Mouse (Mus musculus) hindbrain, embryonic 12.5 days (tissue): Measurements from ENCODE around the gene Hps4. TPM values are rescaled to one million over a fixed set of nuclear protein-coding genes. Genes with fewer than 3 reads are reported as not detected.
"Not testable (repeated sequence)": the region's sequence is repeated elsewhere in the genome, so short reads cannot be mapped to it uniquely, and the experiment has no call there.

Experiments used
- ATAC-seq: fragments of 200-750 bp; cut with Nextera tagmentation; 2 replicates; pipeline ENCODE4 v1.8.0; 2017; ENCODE audit warnings: moderate TSS enrichment; ENCODE audit not compliant: low FRiP score
- H3K27ac ChIP-seq: fragments of 300-500 bp; sonication (generic); 2 replicates; pipeline ENCODE4 v1.5.1; 2016; ENCODE audit warnings: mild to moderate bottlenecking
- H3K27me3 ChIP-seq: fragments of 300-500 bp; sonication (generic); 2 replicates; pipeline ENCODE4 v1.6.1; 2016; ENCODE audit warnings: mild to moderate bottlenecking
- H3K36me3 ChIP-seq: fragments of 300-500 bp; sonication (generic); 2 replicates; pipeline ENCODE4 v1.6.1; 2016; ENCODE audit warnings: mild to moderate bottlenecking
- H3K4me1 ChIP-seq: fragments of 300-500 bp; sonication (generic); 2 replicates; pipeline ENCODE4 v1.6.1; 2016
- H3K4me2 ChIP-seq: fragments of 300-500 bp; sonication (generic); replicated peaks from 2 replicates; pipeline ENCODE4 v1.6.1; 2016; ENCODE audit warnings: mild to moderate bottlenecking
- H3K4me3 ChIP-seq: fragments of 300-500 bp; sonication (generic); 2 replicates; pipeline ENCODE4 v1.5.1; 2016; ENCODE audit warnings: mild to moderate bottlenecking
- H3K9ac ChIP-seq: fragments of 300-500 bp; sonication (generic); 2 replicates; pipeline ENCODE4 v1.6.1; 2016; ENCODE audit warnings: mild to moderate bottlenecking, moderate library complexity
- H3K9me3 ChIP-seq: fragments of 300-500 bp; sonication (generic); replicated peaks from 2 replicates; pipeline ENCODE4 v1.6.1; 2016; ENCODE audit warnings: mild to moderate bottlenecking
- WGBS: fragments of 180-500 bp; shearing (Covaris S2); methylation state at CpG from one replicate; pipeline ENCODE4 v1.1.7; 2016; 5-methylcytosine and 5-hydroxymethylcytosine counted together
- polyA plus RNA-seq: library from polyadenylated mRNA; unstranded; fragments of >200 nt; fragmentation: Nextera tagmentation; extraction: Ambion mirVana; gene quantifications from 2 replicates; pipeline ENCODE4 v1.2.1, GENCODE M21; 2016

Hps4 gene
- polyA plus RNA-seq, 1 experiment from 2014 or later, result 35.4 TPM

- Histone ChIP-seq H3K9ac (peak overlapping the region; percentile 76), H3K4me2 (peak overlapping the region; percentile 79), H3K4me1 (peaks cover 37% of the 10 kb centered on the region), H3K27ac (peak overlapping the region; percentile 82; the same call in 1 of the 2 replicates), H3K4me3 (peak overlapping the region; percentile 65), H3K27me3 (peaks cover 7% of the 10 kb centered on the region), H3K9me3 (no peaks in the 10 kb centered on the region), H3K36me3 (peaks cover 11% of the 10 kb centered on the region)
- peak; percentile 84 for ATAC-seq
- 2% methylated on average over 17 of the region's 28 CpGs for WGBS
Observed at GRCm38 (mm10) chr5:112394415-112394763, 51.5 kb downstream of the Hps4 start.

DNA sequence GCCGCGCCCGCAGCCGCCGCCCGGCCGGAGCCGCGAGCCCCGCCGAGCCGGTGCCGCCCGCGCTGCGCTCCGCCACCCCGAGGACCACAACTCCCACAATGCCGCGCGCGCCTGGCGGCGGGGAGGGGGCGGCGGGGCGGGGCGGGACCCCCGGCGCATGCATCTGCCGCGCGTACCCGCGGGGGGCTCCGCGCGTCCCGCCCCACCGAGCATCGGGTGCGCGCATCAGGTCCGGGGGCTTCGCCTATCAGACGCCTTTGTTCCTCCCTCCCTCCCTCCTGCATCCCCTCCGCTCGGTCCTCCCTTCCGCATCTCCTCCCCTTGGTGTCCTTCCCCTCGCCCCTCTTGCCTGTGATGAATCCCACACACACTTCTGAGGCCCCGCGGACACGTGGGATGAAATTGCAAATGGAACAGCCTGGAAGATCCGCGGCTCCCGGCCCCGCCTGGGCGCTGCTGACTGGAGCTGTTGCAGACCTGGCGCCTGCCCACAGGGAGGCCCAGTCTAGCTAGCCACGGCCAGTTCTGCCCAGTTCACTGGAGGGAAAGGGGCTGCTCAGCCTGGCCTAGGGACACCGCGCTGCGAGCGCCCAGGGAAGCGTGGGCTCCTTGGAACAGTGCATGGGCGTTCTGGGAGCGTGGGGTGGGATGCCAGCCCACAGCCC is 52.0 kb downstream of the Hps4 start, which contains the start of gene Asphd2:
Gene Asphd2, minus strand, starts transcription at position 88 of the 665 bp plus-strand sequence.
- Histone ChIP-seq H3K27me3 (peaks cover 7% of the 10 kb centered on the region), H3K36me3 (peaks cover 11% of the 10 kb centered on the region), H3K4me2 (peak within 1 kb of the TSS; percentile 79), H3K27ac (peak within 1 kb of the TSS; percentile 82), H3K9me3 (no peaks in the 10 kb centered on the region), H3K4me3 (peak within 1 kb of the TSS; percentile 65), H3K4me1 (peaks cover 32% of the 10 kb centered on the region), H3K9ac (peak within 1 kb of the TSS; percentile 76)
- ATAC-seq, result peak; percentile 90
- WGBS, result 1% methylated on average over 63 of the region's 67 CpGs

- Histone ChIP-seq H3K4me3 (no peak overlapping the region), H3K27me3 (peaks cover 7% of the 10 kb centered on the region), H3K9ac (no peak overlapping the region), H3K36me3 (peaks cover 6% of the 10 kb centered on the region), H3K4me1 (peaks cover 27% of the 10 kb centered on the region), H3K9me3 (no peaks in the 10 kb centered on the region), H3K27ac (peak overlapping the region; percentile 82; the same call in 1 of the 2 replicates), H3K4me2 (no peak overlapping the region)
- ATAC-seq, result no peak
- WGBS, result 72% methylated on average over 18 of the region's 18 CpGs
Observed at GRCm38 (mm10) chr5:112396066-112396465, 53.2 kb downstream of the Hps4 start.

- Histone ChIP-seq H3K4me1 (peaks cover 3% of the 10 kb centered on the region; the same call in 1 of the 2 replicates), H3K4me3 (no peak overlapping the region), H3K27me3 (no peaks in the 10 kb centered on the region), H3K27ac (no peak overlapping the region), H3K4me2 (no peak overlapping the region), H3K36me3 (no peaks in the 10 kb centered on the region), H3K9me3 (no peaks in the 10 kb centered on the region), H3K9ac (no peak overlapping the region)
- WGBS, result 72% methylated on average over 10 of the region's 10 CpGs
- ATAC-seq, result no peak
Observed at GRCm38 (mm10) chr5:112399284-112399683, 56.4 kb downstream of the Hps4 start.

DNA sequence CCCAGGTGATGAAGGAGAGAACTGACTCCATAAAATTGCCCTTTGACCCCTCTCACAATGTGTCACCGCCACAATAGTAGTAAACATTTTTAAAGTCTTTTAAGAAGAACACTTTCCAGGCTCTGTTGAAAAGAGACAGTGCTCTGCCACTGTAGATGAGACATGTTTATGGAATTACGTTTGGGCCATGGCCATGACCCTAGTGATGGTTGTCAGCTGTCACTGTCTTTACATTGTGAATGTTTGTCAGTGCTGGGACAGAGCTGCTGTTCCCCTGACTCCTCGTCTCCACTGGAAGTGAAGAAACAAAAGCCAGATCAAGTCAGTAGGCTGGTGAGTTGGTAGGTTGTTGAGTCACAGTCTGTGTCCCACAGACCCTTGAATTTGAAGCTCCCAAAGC is 59.6 kb downstream of the Hps4 start:
- Histone ChIP-seq H3K9ac (no peak overlapping the region), H3K4me3 (no peak overlapping the region), H3K9me3 (no peaks in the 10 kb centered on the region), H3K27me3 (no peaks in the 10 kb centered on the region), H3K4me1 (no peaks in the 10 kb centered on the region), H3K4me2 (no peak overlapping the region), H3K36me3 (no peaks in the 10 kb centered on the region), H3K27ac (no peak overlapping the region)
- ATAC-seq, result no peak
- 63% methylated on average over 3 of the region's 3 CpGs for WGBS

DNA sequence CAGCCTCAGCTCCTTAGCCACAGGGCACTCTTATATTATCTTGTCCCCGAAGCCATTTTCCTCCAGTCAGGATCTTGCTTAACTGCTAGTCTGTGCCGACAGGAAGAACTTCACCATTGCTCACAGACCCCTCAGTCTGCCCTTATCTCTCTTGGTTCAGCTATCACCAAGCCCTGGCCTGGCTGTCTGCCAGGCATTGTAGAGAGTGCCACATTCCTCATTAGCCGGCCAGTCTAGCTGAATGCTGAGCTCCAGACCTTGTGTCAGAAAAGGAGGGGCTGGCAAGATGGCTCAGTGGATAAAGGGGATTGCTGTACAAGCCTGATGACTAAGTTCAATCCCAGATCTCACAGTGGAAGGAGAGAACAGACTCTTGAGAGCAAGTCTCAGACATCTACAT is 63.1 kb downstream of the Hps4 start:
- ATAC-seq, result no peak
- WGBS, result 77% methylated on average over 3 of the region's 3 CpGs
- no peaks in the 10 kb centered on the region for H3K36me3 ChIP-seq

DNA sequence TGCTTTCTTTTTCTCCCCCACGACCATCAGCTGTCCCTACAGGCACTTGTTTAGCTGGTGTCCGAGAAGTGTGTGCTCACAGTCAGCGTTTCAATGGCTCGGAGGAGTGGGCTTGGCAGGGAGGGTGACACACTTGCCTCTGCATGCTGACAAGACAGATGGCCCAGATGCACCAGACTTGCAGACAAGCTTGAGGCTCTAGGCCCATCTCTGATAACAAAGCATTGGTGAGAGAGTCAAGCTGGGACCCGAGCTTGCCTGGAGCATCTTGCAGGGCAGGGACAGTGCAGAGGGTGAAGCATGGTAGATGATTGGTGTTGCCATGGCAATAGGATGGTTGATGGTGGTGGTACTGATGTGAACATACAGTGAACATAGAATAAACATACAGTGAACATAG is 66.4 kb downstream of the Hps4 start:
- 60% methylated on average over 5 of the region's 5 CpGs for WGBS
- H3K27ac ChIP-seq, result peak overlapping the region; percentile 24; the same call in 1 of the 2 replicates
- no peak for ATAC-seq

More for the DNA sequence above, 63.1 kb downstream of the Hps4 start:
- Histone ChIP-seq H3K4me3 (no peak overlapping the region), H3K9me3 (no peaks in the 10 kb centered on the region), H3K4me2 (no peak overlapping the region), H3K27me3 (no peaks in the 10 kb centered on the region), H3K27ac (no peak overlapping the region), H3K9ac (no peak overlapping the region), H3K4me1 (peaks cover 9% of the 10 kb centered on the region)

DNA sequence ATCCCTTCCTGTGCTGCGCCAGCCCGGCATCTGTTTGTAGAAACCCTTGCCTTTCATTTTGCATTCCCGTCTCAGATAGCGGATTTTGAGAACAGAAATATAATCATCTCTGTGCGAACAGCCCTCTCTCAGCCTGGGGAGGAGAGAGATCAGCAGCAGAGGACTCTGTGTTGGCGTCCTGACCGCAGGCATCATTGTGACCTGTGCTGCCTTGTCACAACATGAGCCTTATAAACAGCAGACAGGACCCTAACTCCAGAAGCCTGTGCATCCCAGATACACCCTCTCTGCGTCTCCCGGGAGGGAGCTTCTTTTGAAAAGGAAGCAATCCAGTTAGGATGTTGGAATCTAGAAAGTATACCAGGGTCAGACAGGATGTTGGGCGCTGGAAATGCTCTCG is 68.2 kb downstream of the Hps4 start:
- WGBS, result 27% methylated on average over 11 of the region's 11 CpGs
- Histone ChIP-seq H3K4me2 (peak overlapping the region; percentile 36), H3K4me1 (peaks cover 24% of the 10 kb centered on the region), H3K4me3 (no peak overlapping the region), H3K36me3 (no peaks in the 10 kb centered on the region), H3K9me3 (no peaks in the 10 kb centered on the region), H3K27me3 (no peaks in the 10 kb centered on the region), H3K27ac (peak overlapping the region; percentile 75), H3K9ac (no peak overlapping the region)
- no peak for ATAC-seq

More for the DNA sequence above, 66.4 kb downstream of the Hps4 start:
- Histone ChIP-seq H3K9ac (no peak overlapping the region), H3K4me3 (no peak overlapping the region), H3K36me3 (no peaks in the 10 kb centered on the region), H3K9me3 (no peaks in the 10 kb centered on the region), H3K4me2 (no peak overlapping the region), H3K4me1 (peaks cover 24% of the 10 kb centered on the region), H3K27me3 (no peaks in the 10 kb centered on the region)

GRCm38 (mm10) chr5:112411514-112412335 is 68.8 kb downstream of the Hps4 start:
- no peak overlapping the region for H3K4me3 ChIP-seq
- H3K9me3 ChIP-seq, result no peaks in the 10 kb centered on the region
- peak overlapping the region; percentile 36 for H3K4me2 ChIP-seq
- peak; percentile 69 for ATAC-seq
- no peak overlapping the region for H3K9ac ChIP-seq
- no peaks in the 10 kb centered on the region for H3K36me3 ChIP-seq
- 13% methylated on average over 19 of the region's 19 CpGs for WGBS
- H3K4me1 ChIP-seq, result peaks cover 30% of the 10 kb centered on the region
- peak overlapping the region; percentile 75 for H3K27ac ChIP-seq
- H3K27me3 ChIP-seq, result no peaks in the 10 kb centered on the region

- not testable (repeated sequence) for H3K36me3 ChIP-seq, H3K9me3 ChIP-seq, H3K4me3 ChIP-seq, H3K9ac ChIP-seq, H3K4me2 ChIP-seq, H3K27me3 ChIP-seq, H3K27ac ChIP-seq, ATAC-seq
- H3K4me1 ChIP-seq, result peaks cover 38% of the 10 kb centered on the region
- 83% methylated on average over 4 of the region's 4 CpGs for WGBS
Observed at GRCm38 (mm10) chr5:112412781-112413180, 69.9 kb downstream of the Hps4 start.

GRCm38 (mm10) chr5:112416673-112417072 is 73.8 kb downstream of the Hps4 start:
- Histone ChIP-seq H3K4me2 (no peak overlapping the region), H3K27me3 (peaks cover 10% of the 10 kb centered on the region; the same call in 1 of the 2 replicates), H3K27ac (peak overlapping the region; percentile 83), H3K9ac (no peak overlapping the region), H3K4me1 (peaks cover 26% of the 10 kb centered on the region), H3K4me3 (no peak overlapping the region), H3K36me3 (peaks cover 6% of the 10 kb centered on the region; the same call in 1 of the 2 replicates), H3K9me3 (no peaks in the 10 kb centered on the region)
- ATAC-seq, result peak; percentile 78
- 41% methylated on average over 5 of the region's 5 CpGs for WGBS

GRCm38 (mm10) chr5:112418023-112418422 is 75.1 kb downstream of the Hps4 start:
- Histone ChIP-seq H3K4me3 (no peak overlapping the region), H3K9me3 (no peaks in the 10 kb centered on the region), H3K27me3 (peaks cover 11% of the 10 kb centered on the region; the same call in 1 of the 2 replicates), H3K4me1 (peaks cover 18% of the 10 kb centered on the region), H3K27ac (peak overlapping the region; percentile 44; the same call in 1 of the 2 replicates), H3K9ac (no peak overlapping the region), H3K4me2 (no peak overlapping the region), H3K36me3 (peaks cover 9% of the 10 kb centered on the region)
- 57% methylated on average over 4 of the region's 4 CpGs for WGBS
- no peak for ATAC-seq
